Mouse (Mus musculus) small intestine, adult 2 months (tissue): Measurements from ENCODE around the gene Kcnip3. TPM values are rescaled to one million over a fixed set of nuclear protein-coding genes. Genes with fewer than 3 reads are reported as not detected.

Experiments used
- H3K27ac ChIP-seq: fragments of 200-500 bp; 2 replicates; pipeline ENCODE4 v1.5.1; 2012; ENCODE audit warnings: low read depth, low read length, control low read depth, inconsistent platforms; ENCODE audit not compliant: insufficient read depth
- H3K27me3 ChIP-seq: fragments of 200-500 bp; 2 replicates; pipeline ENCODE4 v1.6.1; 2012; ENCODE audit warnings: mild to moderate bottlenecking, moderate library complexity, low read length, inconsistent platforms; ENCODE audit not compliant: control insufficient read depth, insufficient read depth
- H3K36me3 ChIP-seq: fragments of 200-500 bp; 2 replicates; pipeline ENCODE4 v1.6.1; 2012; ENCODE audit warnings: mild to moderate bottlenecking, low read length, control low read depth, inconsistent platforms; ENCODE audit not compliant: control insufficient read depth, insufficient read depth
- H3K4me1 ChIP-seq: fragments of 200-500 bp; 2 replicates; pipeline ENCODE4 v1.6.1; 2012; ENCODE audit warnings: low read length, inconsistent platforms, mixed read lengths; ENCODE audit not compliant: control insufficient read depth, insufficient read depth, insufficient read length
- H3K4me3 ChIP-seq: fragments of 200-500 bp; 2 replicates; pipeline ENCODE4 v1.5.1; 2012; ENCODE audit warnings: low read depth, mild to moderate bottlenecking, control low read depth, inconsistent platforms, low read length, moderate library complexity
- CTCF ChIP-seq: fragments of 200-500 bp; IDR thresholded peaks from 2 replicates; pipeline ENCODE4 v1.5.1; 2012; ENCODE audit warnings: low read depth, mild to moderate bottlenecking, control low read depth, inconsistent platforms, low read length, moderate library complexity, mixed read lengths; ENCODE audit not compliant: insufficient replicate concordance, insufficient read length; ENCODE audit errors: extremely low read depth
- POLR2A ChIP-seq: fragments of 200-500 bp; IDR thresholded peaks from 2 replicates; pipeline ENCODE4 v1.6.1; 2012; ENCODE audit warnings: low read depth, mild to moderate bottlenecking, control low read depth, inconsistent platforms, low read length, moderate library complexity
- WGBS: fragments of 180-500 bp; shearing (Covaris S2); methylation state at CpG from one replicate; pipeline ENCODE4 v1.1.7; 2018; 5-methylcytosine and 5-hydroxymethylcytosine counted together
- polyA plus RNA-seq: library from polyadenylated mRNA; depleted of rRNA; stranded (reverse); fragments of >200 nt; gene quantifications from 2 replicates; pipeline ENCODE4 v1.2.3, GENCODE M21; 2012

Kcnip3 gene
- polyA plus RNA-seq, 1 experiment, result 2.4 TPM

- H3K4me1 ChIP-seq, result no peaks in the 10 kb centered on the region
- no peak overlapping the region for H3K4me3 ChIP-seq
- H3K36me3 ChIP-seq, result no peaks in the 10 kb centered on the region
- no peaks in the 10 kb centered on the region for H3K27me3 ChIP-seq
- 74% methylated on average over 8 of the region's 8 CpGs for WGBS
- no peak overlapping the region for H3K27ac ChIP-seq
- no peak for TF ChIP-seq POLR2A
- TF ChIP-seq CTCF, result no peak
These were observed 4.8 kb downstream of the Kcnip3 start for GRCm38 (mm10) chr2:127517081-127517480.

- TF ChIP-seq CTCF (no peak), POLR2A (no peak)
- Histone ChIP-seq H3K27ac (no peak overlapping the region), H3K36me3 (no peaks in the 10 kb centered on the region), H3K4me3 (no peak overlapping the region), H3K27me3 (no peaks in the 10 kb centered on the region), H3K4me1 (no peaks in the 10 kb centered on the region)
- WGBS, result 42% methylated on average over 9 of the region's 9 CpGs
These were observed 7.3 kb downstream of the Kcnip3 start for GRCm38 (mm10) chr2:127514380-127515124.

DNA sequence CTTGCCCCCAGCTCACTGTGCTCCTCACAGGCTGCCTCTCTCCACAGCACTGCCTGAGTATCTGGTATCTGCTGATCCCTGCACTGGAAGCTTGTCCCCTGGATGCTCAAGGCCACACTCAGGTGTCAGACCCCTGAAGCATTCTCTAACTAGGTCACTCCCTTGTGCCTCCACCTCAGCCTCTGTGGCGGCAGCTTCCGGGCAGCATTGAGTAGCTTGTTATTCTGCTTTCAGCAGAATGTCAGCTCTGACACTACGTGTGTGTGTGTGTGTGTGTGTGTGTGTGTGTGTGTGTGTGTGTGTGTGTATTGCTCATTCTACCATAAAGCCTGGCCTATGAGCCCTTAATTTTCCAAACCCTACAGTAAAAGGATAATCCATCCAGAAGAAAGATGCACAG, 8.7 kb downstream of the Kcnip3 start:
- no peak for TF ChIP-seq POLR2A
- TF ChIP-seq CTCF, result no peak
- no peak overlapping the region for H3K4me3 ChIP-seq
- no peak overlapping the region for H3K27ac ChIP-seq
- H3K27me3 ChIP-seq, result no peaks in the 10 kb centered on the region
- no peaks in the 10 kb centered on the region for H3K36me3 ChIP-seq
- whole genome bisulfite sequencing, result 41% methylated on average over 3 of the region's 3 CpGs
- H3K4me1 ChIP-seq, result no peaks in the 10 kb centered on the region

GRCm38 (mm10) chr2:127511426-127511825, 10.5 kb downstream of the Kcnip3 start:
- TF ChIP-seq POLR2A (no peak), CTCF (no peak)
- H3K27ac ChIP-seq, result no peak overlapping the region
- no peak overlapping the region for H3K4me3 ChIP-seq
- no peaks in the 10 kb centered on the region for H3K27me3 ChIP-seq
- WGBS, result 46% methylated on average over 4 of the region's 4 CpGs
- H3K36me3 ChIP-seq, result no peaks in the 10 kb centered on the region
- no peaks in the 10 kb centered on the region for H3K4me1 ChIP-seq

DNA sequence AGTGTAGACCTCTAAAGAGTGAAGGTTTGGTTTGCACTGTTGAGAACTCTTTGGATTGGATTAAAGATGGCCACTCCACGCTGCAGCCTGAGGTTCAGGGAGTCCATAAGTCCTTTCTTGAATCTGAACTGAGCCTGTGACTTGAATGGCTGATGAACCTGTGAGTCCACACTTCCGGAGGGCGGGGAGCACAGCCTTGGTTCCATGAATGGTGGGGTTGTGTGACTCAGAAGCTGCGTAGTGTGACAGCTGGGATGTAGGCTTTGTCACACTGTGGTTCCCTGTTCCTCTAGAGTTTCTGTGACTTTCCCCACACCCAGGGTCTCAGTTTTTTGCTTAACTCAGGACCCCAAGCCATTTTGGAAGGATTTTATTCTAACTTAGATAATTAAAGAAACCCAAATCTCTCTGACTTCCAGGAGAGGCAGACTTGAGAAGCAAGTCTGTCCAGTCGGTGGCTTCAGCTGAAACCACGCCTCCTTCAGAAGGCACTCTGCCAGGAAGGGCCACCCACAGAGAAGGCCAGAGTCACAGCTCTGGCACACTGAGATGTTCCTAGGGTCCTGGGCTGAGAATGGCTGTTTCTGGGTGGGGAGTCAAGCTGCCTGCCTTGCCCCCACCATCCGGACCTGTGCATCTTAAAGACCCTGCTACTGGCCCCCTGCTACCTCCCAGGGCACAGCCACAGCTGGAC, 13.8 kb downstream of the Kcnip3 start:
- TF ChIP-seq CTCF (no peak), POLR2A (no peak)
- H3K4me1 ChIP-seq, result no peaks in the 10 kb centered on the region
- no peaks in the 10 kb centered on the region for H3K27me3 ChIP-seq
- no peak overlapping the region for H3K27ac ChIP-seq
- 53% methylated on average over 7 of the region's 7 CpGs for WGBS
- no peak overlapping the region for H3K4me3 ChIP-seq
- H3K36me3 ChIP-seq, result no peaks in the 10 kb centered on the region

DNA sequence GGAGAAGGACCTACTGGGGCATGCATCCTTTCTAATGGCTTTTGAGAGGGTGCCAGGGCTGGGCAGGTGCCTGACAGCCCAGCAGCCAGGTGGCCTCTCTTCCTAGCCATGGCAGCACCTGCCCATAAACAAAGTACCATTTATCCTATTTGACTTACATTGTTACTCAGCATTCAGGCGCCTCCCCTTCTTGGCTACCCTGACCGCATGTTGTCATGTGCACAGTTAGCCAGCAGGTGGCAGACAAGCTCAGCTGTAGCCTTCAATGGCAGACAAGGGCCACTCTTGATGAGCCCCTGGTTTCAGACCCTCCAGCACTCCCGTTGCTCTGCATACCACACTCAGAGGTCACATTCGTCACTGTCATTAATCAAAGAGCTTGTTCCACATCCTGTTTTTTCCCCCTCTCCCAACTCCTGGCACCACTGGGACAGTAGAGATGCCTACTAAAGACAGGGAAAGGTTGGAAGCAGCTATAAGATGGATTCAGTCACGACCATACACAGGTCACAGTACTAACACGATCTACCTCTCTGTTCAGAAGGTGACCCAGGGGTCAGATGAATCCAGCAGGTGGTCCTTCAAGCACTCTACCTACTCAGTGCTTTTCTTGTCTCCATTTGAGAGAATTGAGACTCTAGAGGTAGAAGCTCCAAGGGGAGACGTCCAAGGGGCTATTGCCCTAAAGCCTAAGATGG, 14.7 kb downstream of the Kcnip3 start:
- WGBS, result 23% methylated on average over 7 of the region's 7 CpGs
- H3K36me3 ChIP-seq, result no peaks in the 10 kb centered on the region
- TF ChIP-seq CTCF (peak; percentile 87; the same call in 1 of the 2 replicates), POLR2A (no peak)
- no peaks in the 10 kb centered on the region for H3K4me1 ChIP-seq
- H3K27ac ChIP-seq, result no peak overlapping the region
- H3K27me3 ChIP-seq, result no peaks in the 10 kb centered on the region
- no peak overlapping the region for H3K4me3 ChIP-seq

- H3K27ac ChIP-seq, result no peak overlapping the region
- no peaks in the 10 kb centered on the region for H3K27me3 ChIP-seq
- TF ChIP-seq POLR2A (no peak), CTCF (no peak)
- WGBS, result 64% methylated on average over 6 of the region's 6 CpGs
- no peaks in the 10 kb centered on the region for H3K4me1 ChIP-seq
- no peak overlapping the region for H3K4me3 ChIP-seq
- no peaks in the 10 kb centered on the region for H3K36me3 ChIP-seq
These were observed 15.7 kb downstream of the Kcnip3 start for GRCm38 (mm10) chr2:127506131-127506632.
